Mouse (Mus musculus) gastrocnemius, adult 2 months (tissue): ENCODE results near the gene Pnpla8. TPM values are rescaled to one million over a fixed set of nuclear protein-coding genes. Genes with fewer than 3 reads are reported as not detected.
A peak's percentile ranks its signal among the peaks of the same experiment; 100 is the strongest.

ENCODE experiments used
- DNase-seq: peaks from one replicate; pipeline ENCODE4 v3.0.0; 2022
- H3K27ac ChIP-seq: fragments of 200-600 bp; 2 replicates; pipeline ENCODE4 v1.8.1; 2022; ENCODE audit warnings: mild to moderate bottlenecking
- H3K4me3 ChIP-seq: fragments of 200-600 bp; 2 replicates; pipeline ENCODE4 v1.8.1; 2022; ENCODE audit warnings: mild to moderate bottlenecking, moderate library complexity
- CTCF ChIP-seq: fragments of 200-600 bp; IDR thresholded peaks from 2 replicates; pipeline ENCODE4 v1.8.1; 2022; ENCODE audit warnings: antibody characterized with exemption, mild to moderate bottlenecking, moderate library complexity
- intact Hi-C: fragments of 180-260 bp; cut with DNase I; formaldehyde crosslinking; loops from one replicate; pipeline ENCODE4 v1.15.1; 2025
- microRNA-seq: library from miRNA; unstranded; fragments of <30 nt; microRNA quantifications from one replicate; pipeline ENCODE4 v1.2.0, GENCODE M21; 2021
- total RNA-seq, 2 experiments: library from RNA; stranded (reverse); gene quantifications; 2 replicates each; pipeline ENCODE4 v1.2.3; 2021

Pnpla8 gene
- total RNA-seq, 2 experiments from 2014 or later, result 138 to 172 TPM

DNA sequence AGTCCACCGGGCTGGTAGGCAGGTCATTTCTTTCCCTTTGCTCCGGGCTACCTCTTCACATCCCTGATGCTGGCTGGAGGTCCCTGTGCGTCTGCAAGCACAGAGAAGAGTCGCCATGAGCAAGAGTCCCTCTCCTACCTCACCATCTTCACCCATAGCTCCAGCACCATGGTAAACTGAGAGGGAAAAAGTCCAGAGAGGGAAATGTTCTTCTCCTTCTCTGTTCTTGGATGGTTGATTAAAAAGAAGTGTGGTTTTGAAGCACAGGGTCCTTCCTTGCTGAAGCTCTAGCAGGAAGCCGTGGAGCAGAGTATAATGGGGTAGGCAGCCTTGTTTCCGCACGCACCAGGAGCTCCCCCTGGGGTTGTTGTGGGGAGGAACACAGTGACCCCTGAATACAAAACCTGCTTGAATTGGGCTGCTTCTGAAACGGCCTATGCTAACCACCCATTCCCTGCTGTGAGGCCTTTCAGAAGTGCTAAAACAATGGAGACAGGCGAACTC is 109.1 kb downstream of the Pnpla8 start:
- H3K27ac ChIP-seq, result no peak overlapping the region
- peak overlapping the region; percentile 78 for H3K4me3 ChIP-seq
- DNase-seq, result no peak
- intact Hi-C loops, result no loop called here
- no peak for TF ChIP-seq CTCF

DNA sequence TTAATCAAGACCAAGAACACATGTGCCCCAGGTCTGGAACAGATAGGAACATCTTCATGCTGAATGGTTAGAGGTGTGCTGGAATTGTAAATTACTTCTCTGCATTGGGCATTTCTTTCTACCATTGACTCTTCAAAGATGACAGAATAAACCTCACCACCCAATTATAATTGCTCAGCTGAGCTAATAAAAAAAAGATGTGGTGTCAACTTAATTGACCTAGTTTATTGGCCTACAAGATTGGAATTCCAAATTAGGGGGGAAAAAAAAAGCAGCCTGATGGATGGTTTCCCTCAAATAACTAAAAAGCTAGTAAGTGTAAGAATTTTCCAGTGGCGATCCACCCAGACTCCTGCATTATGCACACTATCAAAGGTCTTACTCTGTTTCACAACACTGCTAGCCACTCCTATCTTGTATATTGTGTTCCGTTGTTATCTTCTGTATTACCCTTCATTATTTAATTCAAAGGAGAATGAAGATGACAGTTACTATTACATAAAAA is 116.0 kb downstream of the Pnpla8 start:
- intact Hi-C loops, result no loop called here
- no peak overlapping the region for H3K27ac ChIP-seq
- H3K4me3 ChIP-seq, result no peak overlapping the region
- DNase-seq, result no peak
- no peak for TF ChIP-seq CTCF

DNA sequence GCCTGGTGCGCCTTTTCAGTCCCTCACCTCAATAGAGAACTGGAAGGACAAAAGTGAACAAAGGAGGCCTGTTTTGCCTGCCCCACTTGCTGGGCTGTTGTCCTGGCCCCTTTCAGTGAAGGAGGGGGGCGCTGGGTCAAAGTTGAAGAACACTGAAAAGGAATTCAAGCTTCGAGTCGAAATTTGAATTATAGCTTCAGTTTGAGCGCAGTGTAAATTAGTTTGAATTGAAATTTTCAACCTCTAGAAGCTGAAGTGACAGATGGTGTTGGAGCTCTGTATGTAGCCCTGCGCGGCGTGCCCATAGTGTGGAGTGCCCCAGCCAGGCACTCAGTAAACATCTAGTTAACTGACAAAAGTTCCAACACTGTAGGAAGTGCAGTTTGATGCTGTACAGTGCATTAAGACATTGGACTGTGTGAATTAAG is 117.0 kb downstream of the Pnpla8 start:
- no peak overlapping the region for H3K4me3 ChIP-seq
- no peak overlapping the region for H3K27ac ChIP-seq
- DNase-seq, result no peak
- TF ChIP-seq CTCF, result no peak
- intact Hi-C loops, result no loop called here

DNA sequence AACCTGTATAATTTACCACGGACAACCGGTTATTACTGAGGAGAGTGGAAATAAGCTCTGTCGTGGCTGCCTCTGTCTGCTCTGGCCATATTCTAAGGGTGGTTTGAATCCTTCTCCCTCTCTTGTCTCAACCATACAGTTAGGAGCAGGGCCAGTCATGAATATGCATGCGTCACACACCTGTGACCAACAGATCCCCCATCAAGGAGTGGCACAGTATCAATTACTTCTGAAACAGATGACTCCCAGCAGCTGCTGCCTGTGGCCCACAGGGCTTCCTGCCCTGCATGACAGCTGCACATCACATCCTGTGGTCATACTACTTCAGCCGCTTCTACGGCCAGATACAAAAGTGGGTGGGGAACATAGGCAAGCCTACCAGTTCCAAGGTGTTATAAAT is 122.9 kb downstream of the Pnpla8 start:
- H3K27ac ChIP-seq, result no peak overlapping the region
- no peak overlapping the region for H3K4me3 ChIP-seq
- DNase-seq, result no peak
- no peak for TF ChIP-seq CTCF
- intact Hi-C loops, result no loop called here

DNA sequence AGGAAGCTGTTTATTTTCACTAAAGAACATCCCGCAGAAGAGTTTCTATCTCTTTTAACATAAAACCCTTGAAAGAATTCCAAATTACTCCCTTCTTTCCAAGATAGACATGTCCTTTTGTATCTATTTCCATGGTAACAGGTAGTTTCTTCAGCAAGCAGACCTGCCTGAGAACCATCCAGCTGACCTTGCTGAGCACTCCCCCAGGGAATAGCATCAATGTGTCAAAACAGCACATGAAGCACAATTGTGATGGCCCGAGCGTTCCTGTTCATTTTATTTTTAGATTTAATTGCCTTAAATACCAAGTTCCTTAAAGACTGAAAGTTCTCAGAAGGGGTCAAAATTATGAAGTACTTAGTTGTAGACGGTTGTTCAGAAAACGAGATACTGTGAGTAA is 124.1 kb downstream of the Pnpla8 start:
- TF ChIP-seq CTCF, result no peak
- intact Hi-C loops, result no loop called here
- no peak overlapping the region for H3K4me3 ChIP-seq
- no peak overlapping the region for H3K27ac ChIP-seq
- no peak for DNase-seq

DNA sequence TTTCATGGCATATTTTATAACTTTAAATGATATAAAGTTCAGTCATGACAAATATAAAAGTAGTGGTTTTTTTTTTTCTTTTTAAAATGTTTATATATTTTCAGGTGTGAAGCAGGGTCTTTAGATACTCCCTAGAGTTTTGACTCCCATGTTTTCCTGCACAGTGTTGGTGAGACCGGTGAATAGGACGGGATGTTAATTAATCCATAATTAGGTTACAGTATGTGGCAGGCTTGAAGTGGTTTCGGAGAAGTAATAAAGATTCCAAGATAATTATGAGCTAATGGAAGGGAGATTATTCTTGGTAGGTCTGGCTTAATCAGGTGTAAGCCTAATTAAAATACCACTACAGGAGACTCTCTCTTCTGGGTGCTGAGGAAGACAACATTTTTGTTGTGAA is 125.0 kb downstream of the Pnpla8 start:
- DNase-seq, result no peak
- no peak for TF ChIP-seq CTCF
- H3K4me3 ChIP-seq, result no peak overlapping the region
- intact Hi-C loops, result no loop called here
- no peak overlapping the region for H3K27ac ChIP-seq

DNA sequence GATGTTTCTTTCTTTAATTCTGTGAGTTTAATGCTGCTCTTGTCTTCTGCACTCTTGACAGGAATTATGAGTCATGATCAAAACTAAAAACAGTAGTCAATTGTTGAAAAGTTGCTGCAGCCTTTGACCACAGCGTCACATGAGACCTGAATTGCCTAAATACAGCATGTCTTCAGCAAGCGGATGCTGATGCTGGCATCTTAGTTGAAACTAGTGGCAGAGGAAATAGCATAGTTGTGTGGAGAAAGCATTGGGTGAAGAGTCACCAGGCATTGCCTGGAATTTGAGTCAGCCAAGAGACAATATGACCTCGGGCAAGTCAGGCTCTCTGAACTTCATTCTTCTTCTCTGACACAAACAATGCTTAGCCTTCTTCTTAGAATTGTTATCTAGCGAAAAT is 133.9 kb downstream of the Pnpla8 start:
- Histone ChIP-seq H3K27ac (no peak overlapping the region), H3K4me3 (no peak overlapping the region)
- TF ChIP-seq CTCF, result no peak
- DNase-seq, result no peak
- intact Hi-C loops, result no loop called here

DNA sequence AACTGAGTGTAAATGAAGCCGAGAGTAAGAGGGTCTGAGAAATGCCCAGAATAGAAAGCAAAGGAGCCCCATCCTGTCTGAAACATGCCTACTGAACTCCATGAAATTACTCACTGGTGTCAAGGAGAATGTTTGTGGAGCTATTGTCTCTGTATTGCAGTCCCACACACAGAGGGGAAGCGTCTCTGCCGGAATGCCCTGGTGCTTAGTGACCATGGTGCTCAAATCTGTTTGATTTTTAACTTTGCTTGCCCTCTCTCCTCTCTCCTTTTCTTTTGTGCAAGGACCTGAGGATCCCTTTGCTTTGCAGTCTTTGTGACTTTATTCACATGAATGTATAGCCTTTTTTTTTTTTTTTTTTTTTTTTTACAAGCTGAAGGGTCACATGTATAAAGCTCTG is 136.3 kb downstream of the Pnpla8 start:
- DNase-seq, result no peak
- intact Hi-C loops, result no loop called here
- no peak overlapping the region for H3K4me3 ChIP-seq
- no peak for TF ChIP-seq CTCF
- H3K27ac ChIP-seq, result no peak overlapping the region

DNA sequence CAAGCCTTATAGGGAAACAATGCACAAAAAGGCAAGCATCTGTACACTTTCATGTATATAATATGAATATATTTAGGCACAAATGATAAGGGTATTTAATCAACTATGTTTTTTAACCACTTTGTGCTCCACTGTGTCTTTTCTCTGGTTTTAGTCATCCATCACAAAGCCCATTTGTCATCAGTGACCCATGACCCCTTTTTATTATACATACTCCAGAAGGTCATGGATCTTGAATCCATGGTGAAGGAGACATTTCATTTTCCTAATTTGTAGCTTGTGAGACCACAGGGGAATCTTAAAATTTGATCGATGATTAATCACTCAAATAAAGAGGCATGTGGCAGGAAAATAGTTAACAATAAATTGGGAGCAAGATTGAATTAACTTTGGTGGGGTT is 136.7 kb downstream of the Pnpla8 start:
- no peak for DNase-seq
- Histone ChIP-seq H3K27ac (no peak overlapping the region), H3K4me3 (no peak overlapping the region)
- intact Hi-C loops, result no loop called here
- no peak for TF ChIP-seq CTCF

DNA sequence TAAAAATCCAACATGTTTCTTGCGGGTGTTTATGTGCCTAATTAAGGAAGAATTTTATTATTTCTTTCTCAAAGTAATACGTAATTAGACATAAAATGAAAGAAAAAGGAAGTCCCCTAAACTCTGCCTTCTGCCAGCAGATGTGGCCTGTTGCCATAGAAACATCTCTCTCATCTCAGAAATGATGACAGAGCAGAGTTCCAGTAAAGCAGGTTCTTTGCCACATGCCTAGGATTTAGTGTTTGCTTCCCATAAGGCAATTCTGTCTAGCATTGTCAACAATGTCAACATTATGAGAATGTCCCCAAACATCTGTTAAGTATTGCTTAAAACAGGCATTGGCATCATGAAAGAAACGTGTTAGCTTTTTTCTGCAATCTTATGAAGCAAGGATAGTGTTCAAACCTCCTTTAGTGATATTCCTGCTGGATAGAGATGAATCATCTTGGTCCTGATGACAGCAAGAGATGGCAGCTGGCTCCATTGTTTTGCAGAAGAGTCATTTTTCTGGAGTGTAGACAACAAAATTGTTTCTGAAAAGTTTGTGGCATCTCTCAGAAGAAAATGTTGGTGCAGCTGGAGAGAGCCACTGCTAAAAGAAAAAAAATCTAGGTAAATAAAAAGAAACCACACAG is 150.0 kb downstream of the Pnpla8 start:
- intact Hi-C loops, result no loop called here

More for the DNA sequence above, 150.0 kb downstream of the Pnpla8 start:
- no peak overlapping the region for H3K27ac ChIP-seq
- H3K4me3 ChIP-seq, result no peak overlapping the region
- TF ChIP-seq CTCF, result no peak
- no peak for DNase-seq

Small RNA genes within 50 kb of the gene (microRNA-seq; reads per million reads assigned to microRNA genes)
- gene Mir5627, result not detected

Other genes with a start within 250 kb of the Pnpla8 start
- gene Dnajb9, start 11.0 kb upstream of the Pnpla8 start, total RNA-seq, result 10 to 100 TPM; 33.0 to 36.4 TPM
- gene Nrcam, start 107.5 kb downstream of the Pnpla8 start, total RNA-seq, result under 1 TPM; 0.11 to 0.41 TPM